Mouse (Mus musculus): ENCODE measurements around the gene Iars2. TPM values are rescaled to one million over a fixed set of nuclear protein-coding genes. Genes with fewer than 3 reads are reported as not detected.
A peak's percentile ranks its signal among the peaks of the same experiment; 100 is the strongest.

Gene Iars2
- total and polyA plus RNA-seq, 3 experiments: 35.2 to 80.0 (median 71.5) TPM

DNA sequence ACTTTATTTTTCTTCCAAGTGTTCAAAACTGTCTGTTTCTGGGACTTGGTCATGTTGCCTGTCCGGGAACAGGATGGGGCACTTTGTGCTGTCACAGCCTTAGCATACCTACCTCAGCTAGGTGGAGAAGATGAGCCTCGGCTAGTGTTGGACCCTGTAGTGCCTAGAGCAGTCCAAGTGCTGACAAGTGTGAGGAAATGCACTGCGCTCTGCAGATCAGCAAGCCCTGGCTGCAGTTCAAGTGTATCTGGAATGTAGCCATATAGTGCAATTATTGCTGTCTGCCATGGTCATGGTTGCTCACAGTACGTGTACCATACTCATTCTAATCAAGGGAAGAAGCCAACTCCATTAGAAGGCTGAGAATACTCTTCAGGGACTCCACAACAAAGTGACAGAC lies 44.5 kb downstream of the Iars2 start:
- 18% methylated on average over 4 of the region's 4 CpGs for WGBS
- intact Hi-C loops (cut with DNase I): no loop called here
- H3K4me1 ChIP-seq (ENCODE audit: control insufficient read depth, insufficient read depth, low read length): peaks cover 4% of the 10 kb centered on the region
- H3K9ac ChIP-seq (ENCODE audit: low read depth, low read length): no peak overlapping the region
- no peak for TF ChIP-seq CTCF (IDR thresholded peaks at IDR 0.05)
- TF ChIP-seq EP300 (IDR thresholded peaks at IDR 0.05; ENCODE audit: insufficient read depth, low read depth, low read length): 0 out of 2 replicates have a peak, but pooled peaks have one; percentile 53
- no peak for TF ChIP-seq POLR2A (IDR thresholded peaks at IDR 0.05; ENCODE audit: insufficient read depth, low read depth, low read length)
- H3K36me3 ChIP-seq (ENCODE audit: control insufficient read depth, insufficient read depth, low read length): no peaks in the 10 kb centered on the region
- no peak overlapping the region for H3K27ac ChIP-seq
- peak; percentile 49 to 65 for DNase-seq
- no peaks in the 10 kb centered on the region for H3K79me2 ChIP-seq (replicated peaks; ENCODE audit: control insufficient read depth, insufficient read depth, low read length)
- no peak overlapping the region for H3K4me3 ChIP-seq
- no peaks in the 10 kb centered on the region for H3K27me3 ChIP-seq (ENCODE audit: control insufficient read depth, insufficient read depth, low read length)

DNA sequence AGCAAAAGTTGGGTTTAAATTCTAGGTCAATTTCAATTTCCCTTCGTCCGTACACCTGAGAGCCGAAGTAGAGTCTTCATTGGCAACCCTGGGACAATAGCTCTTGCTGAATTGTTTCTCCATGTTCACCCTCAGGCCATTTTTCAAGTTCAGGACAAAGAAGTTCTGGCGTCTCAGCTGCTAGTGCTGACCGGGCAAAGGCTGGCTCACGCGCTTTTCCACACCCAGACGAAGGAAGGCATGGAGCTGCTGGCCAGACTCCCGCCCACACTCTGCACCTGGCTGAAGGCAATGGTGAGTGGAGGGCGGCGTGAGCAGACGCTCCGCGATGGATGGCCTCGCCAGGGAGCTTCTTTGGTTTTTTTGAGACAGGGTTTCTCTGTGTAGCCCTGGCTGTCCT lies 45.9 kb downstream of the Iars2 start:
- intact Hi-C loops (cut with DNase I): no loop called here
- Histone ChIP-seq H3K27ac (no peak overlapping the region), H3K27me3 (ENCODE audit: control insufficient read depth, insufficient read depth, low read length) (no peaks in the 10 kb centered on the region), H3K9ac (ENCODE audit: low read depth, low read length) (no peak overlapping the region), H3K79me2 (replicated peaks; ENCODE audit: control insufficient read depth, insufficient read depth, low read length) (no peaks in the 10 kb centered on the region), H3K36me3 (ENCODE audit: control insufficient read depth, insufficient read depth, low read length) (no peaks in the 10 kb centered on the region), H3K4me3 (no peak overlapping the region), H3K4me1 (ENCODE audit: control insufficient read depth, insufficient read depth, low read length) (peaks cover 4% of the 10 kb centered on the region)
- no peak for DNase-seq
- 96% methylated on average over 15 of the region's 15 CpGs for WGBS
- TF ChIP-seq EP300 (IDR thresholded peaks at IDR 0.05; ENCODE audit: insufficient read depth, low read depth, low read length): no peak
- no peak for TF ChIP-seq POLR2A (IDR thresholded peaks at IDR 0.05; ENCODE audit: insufficient read depth, low read depth, low read length)
- no peak for TF ChIP-seq CTCF (IDR thresholded peaks at IDR 0.05)

DNA sequence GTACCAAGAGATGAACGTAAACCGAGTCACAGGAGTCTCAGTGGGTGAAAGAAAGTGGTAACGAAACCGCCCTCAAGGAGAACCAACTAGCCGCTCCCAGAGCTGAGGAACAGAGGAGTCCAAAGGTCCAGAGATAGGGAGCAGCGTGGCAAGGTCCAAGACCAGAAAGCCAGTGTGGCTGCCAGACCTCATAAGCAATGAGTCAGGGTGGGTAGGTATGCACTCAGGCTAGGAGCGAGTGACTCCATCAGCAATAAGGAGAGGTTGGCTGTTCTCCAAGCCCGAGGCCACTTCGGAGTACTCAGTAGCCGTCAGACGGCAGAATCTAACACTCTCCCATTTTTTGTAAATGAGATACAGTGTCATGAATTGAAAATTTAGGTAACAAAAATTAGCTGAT lies 46.4 kb downstream of the Iars2 start:
- intact Hi-C loops (cut with DNase I): no loop called here
- DNase-seq: no peak
- WGBS: 86% methylated on average over 11 of the region's 11 CpGs
- Histone ChIP-seq H3K27ac (no peak overlapping the region), H3K36me3 (ENCODE audit: control insufficient read depth, insufficient read depth, low read length) (no peaks in the 10 kb centered on the region), H3K79me2 (replicated peaks; ENCODE audit: control insufficient read depth, insufficient read depth, low read length) (no peaks in the 10 kb centered on the region), H3K9ac (ENCODE audit: low read depth, low read length) (no peak overlapping the region), H3K4me1 (ENCODE audit: control insufficient read depth, insufficient read depth, low read length) (peaks cover 4% of the 10 kb centered on the region), H3K4me3 (no peak overlapping the region), H3K27me3 (ENCODE audit: control insufficient read depth, insufficient read depth, low read length) (no peaks in the 10 kb centered on the region)
- no peak for TF ChIP-seq EP300 (IDR thresholded peaks at IDR 0.05; ENCODE audit: insufficient read depth, low read depth, low read length)
- TF ChIP-seq CTCF (IDR thresholded peaks at IDR 0.05): no peak
- no peak for TF ChIP-seq POLR2A (IDR thresholded peaks at IDR 0.05; ENCODE audit: insufficient read depth, low read depth, low read length)

DNA sequence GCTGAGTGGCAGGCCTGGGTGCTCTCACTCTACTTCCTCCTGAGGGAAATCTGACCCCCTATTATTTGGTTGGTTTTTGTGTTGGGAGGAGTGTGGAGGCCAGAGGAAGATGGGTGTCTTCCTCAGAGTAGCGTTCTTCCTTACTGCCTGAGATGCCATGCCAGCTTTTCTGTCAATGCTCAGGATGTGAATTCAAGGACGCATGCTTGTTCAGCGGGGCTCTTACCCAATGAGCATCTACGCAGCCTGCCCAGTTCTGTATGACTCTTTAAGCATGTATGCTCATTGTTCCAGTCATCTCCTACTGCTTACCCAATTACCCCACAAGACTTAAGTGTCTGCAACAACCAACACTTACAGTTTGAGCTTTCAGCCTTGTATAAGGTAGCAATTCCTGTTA lies 48.6 kb downstream of the Iars2 start:
- Histone ChIP-seq H3K9ac (ENCODE audit: low read depth, low read length) (no peak overlapping the region), H3K27me3 (ENCODE audit: control insufficient read depth, insufficient read depth, low read length) (no peaks in the 10 kb centered on the region), H3K4me3 (no peak overlapping the region), H3K36me3 (ENCODE audit: control insufficient read depth, insufficient read depth, low read length) (no peaks in the 10 kb centered on the region), H3K27ac (no peak overlapping the region), H3K79me2 (replicated peaks; ENCODE audit: control insufficient read depth, insufficient read depth, low read length) (no peaks in the 10 kb centered on the region), H3K4me1 (ENCODE audit: control insufficient read depth, insufficient read depth, low read length) (peaks cover 4% of the 10 kb centered on the region)
- TF ChIP-seq CTCF (IDR thresholded peaks at IDR 0.05) (no peak), POLR2A (IDR thresholded peaks at IDR 0.05; ENCODE audit: insufficient read depth, low read depth, low read length) (no peak), EP300 (IDR thresholded peaks at IDR 0.05; ENCODE audit: insufficient read depth, low read depth, low read length) (no peak)
- intact Hi-C loops (cut with DNase I): no loop called here
- 96% methylated on average over 4 of the region's 4 CpGs for WGBS
- no peak for DNase-seq

DNA sequence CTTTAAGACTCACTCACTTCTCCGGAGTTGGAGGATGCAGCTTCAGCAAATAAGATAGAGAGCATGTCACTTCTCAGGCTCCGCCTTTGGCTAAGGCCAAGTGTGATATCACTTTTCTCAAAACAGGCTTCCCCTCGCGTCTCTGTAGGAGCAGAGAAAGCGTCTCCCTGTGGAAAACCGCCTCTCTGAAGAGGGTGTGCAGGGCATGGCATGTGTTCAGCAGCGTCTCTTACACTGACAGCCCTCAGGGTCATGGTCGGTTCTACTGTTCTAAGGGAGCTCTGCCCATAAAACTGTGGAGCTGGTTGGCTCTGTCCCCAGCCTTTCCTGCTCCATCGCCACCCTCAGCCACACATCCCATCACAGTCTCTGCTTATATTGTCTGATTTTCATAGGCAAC lies 49.9 kb downstream of the Iars2 start:
- Histone ChIP-seq H3K4me3 (no peak overlapping the region), H3K27me3 (ENCODE audit: control insufficient read depth, insufficient read depth, low read length) (no peaks in the 10 kb centered on the region), H3K36me3 (ENCODE audit: control insufficient read depth, insufficient read depth, low read length) (no peaks in the 10 kb centered on the region), H3K27ac (no peak overlapping the region), H3K9ac (ENCODE audit: low read depth, low read length) (no peak overlapping the region), H3K79me2 (replicated peaks; ENCODE audit: control insufficient read depth, insufficient read depth, low read length) (no peaks in the 10 kb centered on the region), H3K4me1 (ENCODE audit: control insufficient read depth, insufficient read depth, low read length) (no peaks in the 10 kb centered on the region)
- DNase-seq: no peak
- intact Hi-C loops (cut with DNase I): no loop called here
- no peak for TF ChIP-seq CTCF (IDR thresholded peaks at IDR 0.05)
- no peak for TF ChIP-seq POLR2A (IDR thresholded peaks at IDR 0.05; ENCODE audit: insufficient read depth, low read depth, low read length)
- TF ChIP-seq EP300 (IDR thresholded peaks at IDR 0.05; ENCODE audit: insufficient read depth, low read depth, low read length): no peak
- WGBS: 47% methylated on average over 9 of the region's 9 CpGs

DNA sequence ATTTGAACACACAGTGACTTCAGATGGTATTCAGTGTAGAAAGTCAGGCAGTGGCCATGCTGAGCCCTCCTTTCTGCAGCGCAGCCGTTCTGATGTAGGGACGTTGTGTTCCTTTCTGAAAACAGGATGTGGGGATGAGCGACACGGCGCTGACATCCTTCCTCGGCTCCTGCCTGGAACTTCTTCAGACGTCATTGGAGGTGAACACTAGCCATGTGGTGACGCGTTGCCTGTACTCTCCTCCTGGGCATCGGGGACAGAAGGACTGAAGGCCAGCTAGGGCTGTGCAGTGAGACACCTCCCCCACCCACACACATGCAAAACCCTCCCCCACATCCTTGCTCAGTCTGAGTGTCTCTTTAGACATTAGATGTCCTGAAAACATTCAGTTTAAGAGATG lies 52.2 kb downstream of the Iars2 start:
- Histone ChIP-seq H3K36me3 (ENCODE audit: control insufficient read depth, insufficient read depth, low read length) (no peaks in the 10 kb centered on the region), H3K79me2 (replicated peaks; ENCODE audit: control insufficient read depth, insufficient read depth, low read length) (no peaks in the 10 kb centered on the region), H3K4me1 (ENCODE audit: control insufficient read depth, insufficient read depth, low read length) (no peaks in the 10 kb centered on the region), H3K4me3 (no peak overlapping the region), H3K9ac (ENCODE audit: low read depth, low read length) (no peak overlapping the region), H3K27ac (no peak overlapping the region), H3K27me3 (ENCODE audit: control insufficient read depth, insufficient read depth, low read length) (no peaks in the 10 kb centered on the region)
- 45% methylated on average over 11 of the region's 11 CpGs for WGBS
- intact Hi-C loops (cut with DNase I): no loop called here
- TF ChIP-seq EP300 (IDR thresholded peaks at IDR 0.05; ENCODE audit: insufficient read depth, low read depth, low read length): no peak
- no peak for TF ChIP-seq POLR2A (IDR thresholded peaks at IDR 0.05; ENCODE audit: insufficient read depth, low read depth, low read length)
- TF ChIP-seq CTCF (IDR thresholded peaks at IDR 0.05): no peak
- peak in 1 of 2 experiments; percentile 11 for DNase-seq
